Mouse (Mus musculus) kidney, adult 18-20 months (tissue): ENCODE results near the gene Olfr959.

ENCODE experiments used
- DNase-seq: peaks from one replicate; pipeline ENCODE4 v3.0.0; 2021

Olfr959 gene

GRCm38 (mm10) chr9:39575469-39575868 is at the start of gene Olfr959:
TSS of gene Olfr959 (minus strand) at chr9:39575569.
- no peak for DNase-seq

GRCm38 (mm10) chr9:39624711-39625110 is 49.3 kb upstream of the Olfr959 start:
- DNase-seq: no peak

- no peak for DNase-seq
Measured at GRCm38 (mm10) chr9:39623783-39624182, 48.4 kb upstream of the Olfr959 start.

GRCm38 (mm10) chr9:39621073-39621472 is 45.7 kb upstream of the Olfr959 start, which contains the start of gene Olfr960:
TSS of gene Olfr960 (plus strand) at chr9:39621373.
- no peak for DNase-seq

GRCm38 (mm10) chr9:39611953-39612352 is 36.6 kb upstream of the Olfr959 start:
- no peak for DNase-seq

GRCm38 (mm10) chr9:39610355-39610754 is 35.0 kb upstream of the Olfr959 start, which contains the start of gene Olfr148:
TSS of gene Olfr148 (plus strand) at chr9:39610655.
- no peak for DNase-seq

- no peak for DNase-seq
Measured at GRCm38 (mm10) chr9:39608497-39608896, 33.1 kb upstream of the Olfr959 start.

- DNase-seq: no peak
Measured at GRCm38 (mm10) chr9:39603999-39604453, 28.7 kb upstream of the Olfr959 start, which contains the start of gene AW551984. TSS of gene AW551984 (minus strand) at chr9:39604403.

- no peak for DNase-seq
Measured at GRCm38 (mm10) chr9:39603333-39603845, 28.0 kb upstream of the Olfr959 start.

GRCm38 (mm10) chr9:39602536-39603332 is 27.4 kb upstream of the Olfr959 start:
- DNase-seq: no peak

- no peak for DNase-seq
Measured at GRCm38 (mm10) chr9:39577050-39577449, 1.7 kb upstream of the Olfr959 start.

GRCm38 (mm10) chr9:39558349-39558647 is 17.1 kb downstream of the Olfr959 start:
- DNase-seq: no peak

GRCm38 (mm10) chr9:39557529-39558348 is 17.6 kb downstream of the Olfr959 start:
- DNase-seq: no peak

- no peak for DNase-seq
Measured at GRCm38 (mm10) chr9:39553946-39554345, 21.4 kb downstream of the Olfr959 start, which contains the start of gene Olfr958. TSS of gene Olfr958 (minus strand) at chr9:39554054.

- DNase-seq: no peak
Measured at GRCm38 (mm10) chr9:39550806-39551205, 24.6 kb downstream of the Olfr959 start.

- no peak for DNase-seq
Measured at GRCm38 (mm10) chr9:39523616-39524285, 51.6 kb downstream of the Olfr959 start.
